In the genomic region with DNA sequence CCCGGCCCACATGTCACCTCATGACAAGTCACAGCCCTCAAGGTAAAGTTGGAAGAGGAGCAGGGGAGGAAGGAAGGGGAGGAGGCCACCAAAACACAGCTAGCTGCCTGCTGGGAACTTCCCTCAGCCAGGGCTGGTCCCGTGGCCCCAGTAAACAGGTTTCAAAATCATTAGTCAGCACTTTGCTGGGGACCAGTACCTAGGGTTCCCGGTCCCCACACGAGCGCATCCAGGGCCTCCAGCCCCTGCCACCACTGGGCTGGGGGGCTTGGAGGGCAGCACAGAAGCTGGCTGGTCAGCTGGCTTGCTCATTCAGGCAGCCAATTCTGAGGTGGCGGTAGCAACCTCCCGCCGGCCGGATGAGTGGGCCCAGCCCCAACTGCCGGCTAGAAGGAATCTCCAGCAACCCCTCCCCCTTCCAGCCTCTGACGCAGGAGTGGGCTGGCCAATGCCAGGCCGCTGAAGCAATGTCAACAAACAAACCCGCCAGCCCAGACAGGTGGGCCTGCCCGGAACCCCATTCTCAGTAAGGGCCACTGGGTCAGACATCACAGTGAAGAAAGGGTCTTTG, we compare ENCODE assay signal across 8 mouse cellular contexts. TPM values are rescaled to one million over a fixed set of nuclear protein-coding genes. Genes with fewer than 3 reads are reported as not detected.
DNase-seq lines count a peak whose midpoint lies in the region; ATAC-seq and TF ChIP-seq lines count a peak whose summit lies in the region.

No protein-coding gene starts in this region.

- TF ChIP-seq POLR2A in myocyte (IDR thresholded peaks at IDR 0.05; ENCODE audit: insufficient read length, low read depth), result peak; percentile 66

- peaks cover 75% of the 10 kb centered on the region for H3K4me1 ChIP-seq in erythroblast, embryonic 14.5 days (ENCODE audit: control insufficient read depth)
- peaks cover 24% of the 10 kb centered on the region for H3K4me1 ChIP-seq in heart, embryonic 12.5 days (replicated peaks)
- H3K4me1 ChIP-seq in kidney, postnatal 0 days (replicated peaks; ENCODE audit: insufficient read depth, low read length), result peaks cover 15% of the 10 kb centered on the region
- H3K4me1 ChIP-seq in liver, embryonic 11.5 days (replicated peaks; ENCODE audit: control insufficient read depth, insufficient read depth, low read length), result peaks cover 41% of the 10 kb centered on the region

- H3K9ac ChIP-seq in heart, embryonic 12.5 days, result peak overlapping the region; percentile 92
- H3K9ac ChIP-seq in kidney, postnatal 0 days (ENCODE audit: low read depth, low read length), result peak overlapping the region; percentile 89
- H3K9ac ChIP-seq in liver, embryonic 11.5 days (ENCODE audit: low read depth, low read length), result peak overlapping the region; percentile 92

- ATAC-seq in heart, embryonic 12.5 days (ENCODE audit: insufficient number of reproducible peaks, low FRiP score), result peak; percentile 85
- ATAC-seq in kidney, postnatal 0 days (replicated peaks; ENCODE audit: low FRiP score, low read depth), result peak; percentile 77
- ATAC-seq in liver, embryonic 11.5 days (replicated peaks; ENCODE audit: low FRiP score), result peak; percentile 71

- peak; percentile 88 for DNase-seq in CD4-positive helper T cell, adult 2 months (ENCODE audit: low read depth, low spot score)
- DNase-seq in brain, embryonic 18.5 days (ENCODE audit: low read depth, low spot score), result peak; percentile 37
- DNase-seq in kidney, postnatal 0 days (ENCODE audit: low spot score), result peak; percentile 95
- peak; percentile 85 for DNase-seq in liver, embryonic 11.5 days (ENCODE audit: low spot score)
- DNase-seq in spleen, postnatal 4 days (ENCODE audit: low spot score in 2 of 2), result peak; percentile 85 to 89

- H3K36me3 ChIP-seq in erythroblast, embryonic 14.5 days (ENCODE audit: control insufficient read depth), result peaks cover 46% of the 10 kb centered on the region
- 0 out of 2 replicates have a peak, but pooled peaks cover 5% of the 10 kb centered on the region for H3K36me3 ChIP-seq in heart, embryonic 12.5 days
- peaks cover 12% of the 10 kb centered on the region; the same call in 1 of the 2 replicates for H3K36me3 ChIP-seq in kidney, postnatal 0 days (ENCODE audit: insufficient read depth, low read length)
- no peaks in the 10 kb centered on the region; the same call in 1 of the 2 replicates for H3K36me3 ChIP-seq in liver, embryonic 11.5 days (ENCODE audit: control insufficient read depth, insufficient read depth, low read length)
- H3K36me3 ChIP-seq in myocyte (ENCODE audit: control insufficient read depth, insufficient read depth), result no peaks in the 10 kb centered on the region

- H3K9me3 ChIP-seq in erythroblast, embryonic 14.5 days (ENCODE audit: control insufficient read depth, low read length), result no peaks in the 10 kb centered on the region
- no peaks in the 10 kb centered on the region for H3K9me3 ChIP-seq in heart, embryonic 12.5 days (replicated peaks)
- H3K9me3 ChIP-seq in kidney, postnatal 0 days (replicated peaks; ENCODE audit: low read length), result no peaks in the 10 kb centered on the region
- no peaks in the 10 kb centered on the region for H3K9me3 ChIP-seq in liver, embryonic 11.5 days (ENCODE audit: control insufficient read depth, low read length)

- peaks cover 30% of the 10 kb centered on the region for H3K79me2 ChIP-seq in myocyte (ENCODE audit: control insufficient read depth, insufficient read depth)

- no peak overlapping the region for H3ac ChIP-seq in myocyte (ENCODE audit: control insufficient read depth, insufficient read length)

- peak overlapping the region; percentile 93 for H3K4me3 ChIP-seq in erythroblast, embryonic 14.5 days (replicated peaks)
- H3K4me3 ChIP-seq in heart, embryonic 12.5 days, result peak overlapping the region; percentile 86
- peak overlapping the region; percentile 75 for H3K4me3 ChIP-seq in kidney, postnatal 0 days (replicated peaks; ENCODE audit: low read depth, low read length)
- peak overlapping the region; percentile 93 for H3K4me3 ChIP-seq in liver, embryonic 11.5 days (ENCODE audit: low read depth, low read length)
- H3K4me3 ChIP-seq in myocyte, result peak overlapping the region; percentile 61

- H3K27ac ChIP-seq in heart, embryonic 12.5 days (ENCODE audit: poor library complexity, severe bottlenecking), result peak overlapping the region; percentile 72
- peak overlapping the region; percentile 76 for H3K27ac ChIP-seq in kidney, postnatal 0 days
- peak overlapping the region; percentile 67 for H3K27ac ChIP-seq in liver, embryonic 11.5 days (ENCODE audit: low read depth, low read length)

- peak overlapping the region; percentile 91 for H3K4me2 ChIP-seq in heart, embryonic 12.5 days
- peak overlapping the region; percentile 67 for H3K4me2 ChIP-seq in kidney, postnatal 0 days (ENCODE audit: low read length)
- peak overlapping the region; percentile 99 for H3K4me2 ChIP-seq in liver, embryonic 11.5 days
- H3K4me2 ChIP-seq in myocyte (ENCODE audit: low read depth), result peak overlapping the region; percentile 100

- WGBS in heart, embryonic 12.5 days, result 2% methylated on average over 14 of the region's 14 CpGs
- under 1% methylated on average over 14 of the region's 14 CpGs for WGBS in kidney, postnatal 0 days
- 1% methylated on average over 14 of the region's 14 CpGs for WGBS in liver, embryonic 11.5 days

- no peaks in the 10 kb centered on the region for H3K27me3 ChIP-seq in erythroblast, embryonic 14.5 days (ENCODE audit: control insufficient read depth)
- H3K27me3 ChIP-seq in heart, embryonic 12.5 days (replicated peaks), result no peaks in the 10 kb centered on the region
- H3K27me3 ChIP-seq in kidney, postnatal 0 days (ENCODE audit: insufficient read depth, low read length), result no peaks in the 10 kb centered on the region
- H3K27me3 ChIP-seq in liver, embryonic 11.5 days (replicated peaks; ENCODE audit: control insufficient read depth, insufficient read depth, low read length), result no peaks in the 10 kb centered on the region
- H3K27me3 ChIP-seq in myocyte (ENCODE audit: control insufficient read depth, insufficient read depth, insufficient read length), result no peaks in the 10 kb centered on the region

- TF ChIP-seq CTCF in kidney, postnatal 0 days (IDR thresholded peaks at IDR 0.05; ENCODE audit: low read depth), result no peak

TF ChIP-seq in myocyte, 11 proteins besides CTCF, POLR2A, EP300 and RAD21:
- TF ChIP-seq TCF12 (IDR thresholded peaks at IDR 0.05; ENCODE audit: insufficient read depth, poor library complexity, severe bottlenecking), result no peak
- TF ChIP-seq USF1 (IDR thresholded peaks at IDR 0.05; ENCODE audit: low read depth), result no peak
- no peak for TF ChIP-seq REST (IDR thresholded peaks at IDR 0.05; ENCODE audit: insufficient read depth, insufficient read length)
- TF ChIP-seq MAX (IDR thresholded peaks at IDR 0.05; ENCODE audit: low read depth), result no peak
- TF ChIP-seq CEBPB (IDR thresholded peaks at IDR 0.05; ENCODE audit: insufficient read depth, poor library complexity, severe bottlenecking), result no peak
- TF ChIP-seq MYOD1 (IDR thresholded peaks at IDR 0.05; ENCODE audit: control insufficient read depth in 1 of 3, insufficient read length in 2 of 3, low read depth in 2 of 3), result peak in 1 of 3 experiments; percentile 50
- TF ChIP-seq POLR2AphosphoS2 (IDR thresholded peaks at IDR 0.05; ENCODE audit: insufficient read length, low read depth), result peak; percentile 63
- no peak for TF ChIP-seq SRF (IDR thresholded peaks at IDR 0.05; ENCODE audit: control insufficient read depth, insufficient read length, low read depth)
- TF ChIP-seq TCF3 (IDR thresholded peaks at IDR 0.05; ENCODE audit: insufficient read length, low read depth), result no peak
- no peak for TF ChIP-seq E2F4 (IDR thresholded peaks at IDR 0.05; ENCODE audit: insufficient read depth)
- TF ChIP-seq MYOG (IDR thresholded peaks at IDR 0.05; ENCODE audit: control insufficient read depth in 1 of 3, insufficient read depth in 1 of 3, insufficient read length in 2 of 3, low read depth in 2 of 3), result peak in 1 of 3 experiments; percentile 45

RNA-seq across cellular contexts. Expression of gene Ulk1, which starts 1.8 kb away (rescaled TPM):
- polyA plus RNA-seq in erythroblast, embryonic 14.5 days (2012), result 17.0 and 20.3 TPM in 2 replicates
- polyA plus RNA-seq in heart, embryonic 12.5 days (2016; fragmentation: Nextera tagmentation; extraction: Ambion mirVana), result 17.4 TPM in 2 replicates
- polyA plus RNA-seq in kidney, postnatal 0 days (2015; fragmentation: Nextera tagmentation; extraction: Ambion mirVana), result 11.4 and 12.2 TPM in 2 replicates
- 13.8 and 15.7 TPM in 2 replicates for polyA plus RNA-seq in liver, embryonic 11.5 days (2014; fragmentation: Nextera tagmentation; extraction: Ambion mirVana)
- 23.9 TPM for polyA plus RNA-seq in myocyte (2012; fragmentation: generic; extraction: Trizol)

RNA-seq across cellular contexts. Expression of gene Pus1, which starts 27.7 kb away (rescaled TPM):
- polyA plus RNA-seq in erythroblast, embryonic 14.5 days (2012), result 3.1 and 3.7 TPM in 2 replicates
- 33.8 and 37.8 TPM in 2 replicates for polyA plus RNA-seq in heart, embryonic 12.5 days (2016; fragmentation: Nextera tagmentation; extraction: Ambion mirVana)
- polyA plus RNA-seq in kidney, postnatal 0 days (2015; fragmentation: Nextera tagmentation; extraction: Ambion mirVana), result 34.3 and 36.9 TPM in 2 replicates
- 49.8 and 54.3 TPM in 2 replicates for polyA plus RNA-seq in liver, embryonic 11.5 days (2014; fragmentation: Nextera tagmentation; extraction: Ambion mirVana)
- 37.1 TPM for polyA plus RNA-seq in myocyte (2012; fragmentation: generic; extraction: Trizol)

RNA-seq across cellular contexts. Expression of gene Hscb, which starts 31.4 kb away (rescaled TPM):
- polyA plus RNA-seq in erythroblast, embryonic 14.5 days (2012), result 19.1 and 22.4 TPM in 2 replicates
- polyA plus RNA-seq in heart, embryonic 12.5 days (2016; fragmentation: Nextera tagmentation; extraction: Ambion mirVana), result 32.3 and 33.4 TPM in 2 replicates
- 51.3 and 52.2 TPM in 2 replicates for polyA plus RNA-seq in kidney, postnatal 0 days (2015; fragmentation: Nextera tagmentation; extraction: Ambion mirVana)
- 38.0 and 44.1 TPM in 2 replicates for polyA plus RNA-seq in liver, embryonic 11.5 days (2014; fragmentation: Nextera tagmentation; extraction: Ambion mirVana)
- 24.2 TPM for polyA plus RNA-seq in myocyte (2012; fragmentation: generic; extraction: Trizol)

RNA-seq across cellular contexts. Expression of gene Chek2, which starts 31.6 kb away (rescaled TPM):
- polyA plus RNA-seq in erythroblast, embryonic 14.5 days (2012), result 0.50 and 0.52 TPM in 2 replicates
- 18.4 and 19.4 TPM in 2 replicates for polyA plus RNA-seq in heart, embryonic 12.5 days (2016; fragmentation: Nextera tagmentation; extraction: Ambion mirVana)
- polyA plus RNA-seq in kidney, postnatal 0 days (2015; fragmentation: Nextera tagmentation; extraction: Ambion mirVana), result 12.9 and 14.3 TPM in 2 replicates
- 62.6 and 68.2 TPM in 2 replicates for polyA plus RNA-seq in liver, embryonic 11.5 days (2014; fragmentation: Nextera tagmentation; extraction: Ambion mirVana)
- polyA plus RNA-seq in myocyte (2012; fragmentation: generic; extraction: Trizol), result 6.2 TPM

RNA-seq across cellular contexts. Expression of gene Ep400, which starts 37.6 kb away (rescaled TPM):
- 4.0 and 6.5 TPM in 2 replicates for polyA plus RNA-seq in erythroblast, embryonic 14.5 days (2012)
- polyA plus RNA-seq in heart, embryonic 12.5 days (2016; fragmentation: Nextera tagmentation; extraction: Ambion mirVana), result 32.1 and 32.7 TPM in 2 replicates
- polyA plus RNA-seq in kidney, postnatal 0 days (2015; fragmentation: Nextera tagmentation; extraction: Ambion mirVana), result 21.6 and 31.7 TPM in 2 replicates
- polyA plus RNA-seq in liver, embryonic 11.5 days (2014; fragmentation: Nextera tagmentation; extraction: Ambion mirVana), result 42.2 and 44.5 TPM in 2 replicates
- 22.0 TPM for polyA plus RNA-seq in myocyte (2012; fragmentation: generic; extraction: Trizol)

Comparison
In these comparisons a context has a peak if more than half of its experiments do, and no peak if none do; other contexts are left out.
1. Peak in every context shown above with its lines: DNase-seq, ATAC-seq, H3K4me3 ChIP-seq and H3K27ac ChIP-seq.
2. DNase-seq: peak in every context shown above with its lines; median percentile 95 in kidney, postnatal 0 days; 88 in CD4-positive helper T cell, adult 2 months; 87 in spleen, postnatal 4 days; 85 in liver, embryonic 11.5 days; 37 in brain, embryonic 18.5 days.